Mouse (Mus musculus) telencephalon, adult 2 months (tissue): ENCODE data around the gene Hspb9.

Source experiments
- DNase-seq: peaks from one replicate; pipeline ENCODE4 v3.0.0-alpha.2; 2011; ENCODE audit warnings: low read depth, low spot score

Hspb9 gene

DNA sequence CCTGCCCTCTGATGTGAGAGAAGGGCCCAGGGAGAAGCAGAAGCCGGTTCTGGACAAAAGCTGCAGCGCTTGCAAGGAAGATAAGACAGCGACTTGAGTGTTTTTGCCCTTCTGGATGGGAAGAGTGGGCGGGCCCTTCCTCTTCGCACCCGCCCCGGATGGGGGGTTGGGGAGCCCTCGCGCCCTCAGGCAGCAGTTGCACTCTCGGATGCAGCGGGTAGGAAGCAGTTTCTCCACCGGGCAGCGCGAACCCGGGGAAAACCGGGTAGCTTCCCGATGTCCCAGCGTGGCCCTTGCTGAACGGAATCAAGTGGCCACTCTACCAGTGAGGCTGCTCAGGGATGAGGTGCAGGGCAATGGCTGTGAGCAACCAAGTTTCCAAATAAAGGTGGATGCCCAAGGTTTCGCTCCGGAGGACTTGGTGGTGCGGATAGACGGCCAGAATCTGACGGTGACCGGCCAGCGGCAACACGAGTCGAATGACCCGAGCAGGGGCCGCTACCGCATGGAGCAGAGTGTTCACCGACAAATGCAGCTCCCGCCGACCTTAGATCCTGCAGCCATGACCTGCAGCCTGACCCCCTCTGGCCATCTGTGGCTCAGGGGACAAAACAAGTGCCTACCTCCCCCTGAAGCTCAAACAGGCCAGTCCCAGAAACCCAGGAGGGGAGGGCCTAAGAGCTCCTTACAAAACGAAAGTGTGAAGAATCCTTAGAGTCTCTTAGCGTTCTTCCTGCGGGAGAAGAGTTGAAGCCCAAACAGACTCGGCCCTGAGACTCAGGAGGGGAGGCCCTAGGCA lies at the start of gene Hspb9:
Gene Hspb9, plus strand, starts transcription at position 116 of the 799 bp plus-strand sequence.
- no peak for DNase-seq

DNA sequence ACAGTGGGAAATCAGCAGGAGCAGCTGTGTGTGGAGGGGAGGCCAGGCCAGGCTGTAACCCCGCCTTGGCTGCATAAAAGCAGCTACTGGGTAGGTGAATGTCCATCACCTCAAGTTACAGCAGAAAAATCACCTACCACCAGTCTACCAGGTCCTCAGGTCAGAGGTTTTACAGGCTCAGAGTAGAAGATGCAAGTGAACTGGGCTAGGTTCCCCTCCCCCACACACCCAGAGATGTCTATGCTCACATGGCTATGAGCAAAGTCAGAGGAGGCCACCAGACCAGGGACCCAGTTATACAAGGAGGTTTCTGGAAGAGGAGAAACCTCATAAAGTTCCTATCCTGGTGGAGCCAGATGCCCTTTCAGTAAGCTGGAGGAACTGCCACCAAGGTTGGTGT lies 42.6 kb upstream of the Hspb9 start:
- DNase-seq = no peak

DNA sequence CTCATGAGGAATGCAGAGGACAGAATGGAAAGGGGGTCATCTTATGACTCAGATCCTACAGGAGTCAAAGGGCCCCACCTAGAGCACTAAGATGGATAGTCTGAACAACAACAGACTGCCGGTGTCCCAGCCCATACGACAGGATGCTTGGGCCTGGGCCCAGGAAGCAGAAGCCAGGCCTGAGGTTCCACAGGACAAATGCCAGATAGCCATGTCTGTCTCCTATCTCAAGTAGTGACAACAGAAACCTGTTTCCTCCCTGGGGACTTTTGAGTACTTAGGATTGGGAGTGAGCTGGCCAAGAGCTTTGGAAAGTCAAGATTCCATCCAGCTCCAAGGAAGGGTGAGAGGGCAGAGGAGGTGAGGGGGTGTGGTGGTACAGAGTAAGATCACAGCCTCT lies 41.7 kb upstream of the Hspb9 start:
- no peak for DNase-seq

DNA sequence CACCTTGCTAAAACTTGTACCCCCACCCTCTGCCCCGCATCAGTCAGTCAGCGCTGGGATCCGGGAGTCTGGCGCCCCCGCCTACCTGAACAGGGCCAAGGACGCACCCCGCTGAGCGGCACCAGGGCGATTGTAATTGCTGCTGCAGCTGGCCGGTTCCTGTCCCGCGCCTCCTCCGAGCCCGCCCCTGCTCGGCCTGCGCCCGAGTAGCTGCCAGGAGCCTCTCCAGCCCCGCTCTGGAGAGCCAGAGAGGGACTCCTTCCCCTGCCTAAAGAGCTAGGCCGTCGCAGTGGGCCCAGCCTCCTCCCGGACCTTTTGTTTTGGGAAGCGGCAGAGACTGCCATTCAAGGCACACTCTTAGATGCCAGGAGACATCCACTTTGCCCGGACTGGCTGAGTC lies 40.5 kb upstream of the Hspb9 start:
- DNase-seq = no peak

DNA sequence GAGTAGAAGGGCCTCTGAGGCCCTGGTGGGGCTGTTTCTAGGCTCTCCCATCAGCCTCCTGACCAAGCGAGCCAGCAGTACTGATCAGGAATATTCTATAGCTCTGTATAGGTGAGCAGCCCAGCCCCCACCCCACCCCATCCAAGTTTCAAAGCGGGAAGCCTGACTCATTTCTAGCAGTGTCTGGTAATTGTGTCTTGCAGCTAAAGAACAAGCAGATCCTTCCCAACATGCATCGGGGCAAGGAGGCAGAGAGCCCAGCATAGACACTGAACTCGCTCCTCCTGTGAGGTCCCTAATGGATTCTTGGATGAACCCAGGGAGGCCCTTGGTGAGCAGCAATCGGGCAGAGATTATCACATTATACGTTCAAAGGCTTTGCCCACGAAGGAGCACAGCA lies 35.8 kb upstream of the Hspb9 start:
- DNase-seq = no peak

DNA sequence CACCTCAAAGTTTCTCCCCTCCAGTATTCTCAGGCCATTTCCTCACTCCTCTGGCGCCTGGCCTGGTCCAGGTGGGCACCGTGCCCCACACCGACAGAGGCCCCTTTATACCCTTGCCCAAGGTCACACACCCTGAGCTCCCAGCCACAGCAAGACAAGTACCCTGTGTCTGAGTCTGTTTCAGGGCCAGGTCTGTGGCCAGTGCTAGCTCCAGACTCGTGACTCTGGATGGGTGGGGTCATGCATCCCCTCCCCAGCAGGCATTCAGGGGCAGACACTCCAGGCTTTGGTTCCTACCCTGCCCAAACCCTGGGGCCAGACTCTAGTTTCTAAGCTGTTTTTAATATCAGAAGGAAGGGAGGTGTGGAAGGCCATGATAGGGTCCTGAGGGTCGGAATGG lies 31.8 kb upstream of the Hspb9 start:
- DNase-seq = no peak

DNA sequence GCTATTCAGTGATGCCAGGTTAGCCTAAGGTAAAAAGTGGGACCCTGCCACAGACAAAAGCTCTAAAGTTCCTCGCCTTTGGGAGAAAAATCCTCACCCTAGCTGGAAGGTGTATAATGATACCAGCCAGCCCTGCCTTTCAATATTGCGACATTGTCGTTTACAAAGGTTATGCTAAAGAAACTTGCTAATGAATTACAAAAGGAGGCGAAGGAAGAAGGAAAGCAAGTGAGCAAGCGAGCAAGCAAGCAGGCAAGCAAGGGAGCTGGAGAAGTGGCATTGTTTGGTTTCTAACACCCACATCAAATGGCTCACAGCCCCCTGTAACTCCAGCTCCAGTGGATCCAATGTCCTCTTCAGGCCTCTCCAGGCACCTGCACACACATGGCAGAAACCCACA lies 31.1 kb upstream of the Hspb9 start:
- DNase-seq = no peak

DNA sequence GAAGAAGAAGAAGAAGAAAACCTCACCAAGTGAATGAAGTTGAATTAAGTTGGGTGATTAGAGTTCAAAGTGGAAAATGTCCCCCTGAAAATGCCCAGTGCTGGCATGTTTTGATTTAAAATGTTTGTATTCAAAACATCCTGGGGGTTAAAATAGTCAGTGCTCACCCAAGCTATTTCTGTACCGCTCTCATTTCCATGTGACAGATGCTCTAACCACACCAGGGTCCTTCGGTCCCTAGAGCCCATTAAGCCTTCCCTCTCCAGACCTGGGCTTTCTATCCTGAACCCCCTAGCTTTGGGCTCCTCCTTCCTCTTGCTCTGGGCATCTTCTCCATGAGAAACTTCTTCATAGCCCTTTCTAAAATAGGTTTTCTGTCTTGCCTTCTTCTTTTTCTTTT lies 29.6 kb upstream of the Hspb9 start:
- DNase-seq = no peak

DNA sequence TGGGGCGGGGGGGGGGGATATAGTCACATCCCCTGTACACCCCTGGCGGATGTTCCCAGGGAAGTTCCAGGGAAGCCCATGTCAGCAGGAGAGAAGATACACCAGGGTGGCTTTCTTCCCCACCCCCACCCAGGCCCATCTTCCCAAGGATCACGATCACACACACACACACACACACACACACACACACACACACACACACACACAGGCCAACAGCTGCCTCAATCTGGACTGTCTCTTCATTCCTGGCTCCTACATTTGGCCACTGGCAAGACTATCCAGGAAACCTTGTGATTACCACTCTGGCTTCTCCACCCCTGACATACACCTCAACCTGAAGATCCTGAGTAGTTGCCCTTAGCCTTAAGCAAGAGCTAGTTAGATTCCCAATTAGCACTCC lies 28.3 kb upstream of the Hspb9 start:
- DNase-seq = no peak

DNA sequence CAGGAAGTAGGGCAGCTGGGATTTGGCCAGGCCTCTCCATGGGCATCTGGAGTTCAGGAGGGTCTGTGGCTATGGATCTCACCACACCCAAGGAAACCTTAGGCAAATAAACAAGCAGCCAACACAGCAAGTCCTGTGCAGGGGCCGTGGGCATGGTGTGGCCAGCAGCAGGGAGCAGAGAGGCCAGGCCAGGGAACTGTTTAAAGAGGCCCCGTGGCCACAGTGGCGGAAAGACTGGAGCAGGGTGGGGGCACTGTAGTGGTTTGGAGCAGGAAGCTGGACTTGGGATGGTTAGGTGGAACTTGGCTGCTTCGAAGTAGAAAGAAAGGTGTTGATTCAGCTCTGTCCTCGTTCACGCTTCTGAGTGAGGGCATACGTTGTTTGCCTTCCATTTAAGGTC lies 26.4 kb upstream of the Hspb9 start:
- DNase-seq = no peak

DNA sequence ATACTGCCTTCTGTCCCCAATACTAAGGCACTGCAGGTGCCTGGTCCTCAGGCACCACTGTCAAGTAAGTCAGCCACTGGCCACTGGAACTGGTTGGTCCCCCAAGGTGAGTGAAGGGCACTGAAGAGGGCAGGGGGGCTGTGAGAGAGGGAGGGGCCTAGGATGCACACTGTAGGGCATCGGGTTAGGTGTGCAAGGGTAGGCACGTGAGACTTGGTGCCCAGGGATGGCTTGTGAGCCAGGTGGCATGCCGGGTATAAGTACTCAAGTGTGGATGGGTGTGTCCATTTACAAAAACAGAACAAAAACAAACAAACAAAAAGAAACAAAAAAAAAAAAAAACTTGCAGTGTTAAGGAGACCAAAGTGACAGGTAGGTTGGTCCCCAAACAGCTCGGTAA lies 25.2 kb upstream of the Hspb9 start:
- no peak for DNase-seq

DNA sequence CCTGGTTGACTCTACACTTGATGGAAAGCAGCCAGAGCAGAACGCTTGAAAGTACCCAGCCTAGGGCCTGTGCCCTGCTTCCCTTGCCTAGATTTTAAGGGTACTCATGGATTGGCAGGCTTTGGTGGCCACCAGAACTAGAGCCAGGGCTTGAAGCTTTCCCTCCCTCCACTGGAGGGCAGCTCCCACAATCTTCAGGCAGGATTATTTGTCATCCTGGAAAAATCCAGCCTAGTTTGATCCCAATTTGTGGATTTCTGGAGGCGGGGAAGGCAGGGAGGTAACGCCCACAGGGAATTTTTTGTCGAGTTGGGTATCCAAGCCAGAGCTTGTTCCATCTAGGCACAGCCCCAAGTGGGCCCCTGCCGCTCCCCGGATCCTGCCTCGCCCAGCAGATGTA lies 23.3 kb upstream of the Hspb9 start:
- no peak for DNase-seq

DNA sequence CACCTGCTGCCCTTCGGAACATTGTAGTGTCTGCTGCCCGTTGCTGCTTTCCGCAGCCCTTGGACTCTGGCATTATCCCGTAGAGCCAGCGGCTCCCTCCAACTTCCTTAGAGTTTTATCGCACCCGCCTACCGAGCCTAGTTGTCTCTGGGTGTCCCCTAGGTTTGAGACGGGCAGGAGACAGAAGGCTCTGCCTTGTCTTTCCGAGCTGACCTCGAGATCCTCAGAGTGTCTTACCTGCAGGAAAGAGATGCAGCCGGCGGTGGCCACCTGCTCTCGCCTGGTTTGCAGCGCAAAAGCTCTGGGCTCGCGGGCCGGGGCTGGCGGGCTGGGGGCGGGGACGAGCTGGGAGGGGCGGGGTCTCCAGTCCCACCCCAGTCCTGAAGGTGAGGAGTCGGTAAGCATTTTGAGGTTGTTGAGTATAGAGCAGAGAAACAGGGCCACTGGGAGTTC lies 21.5 kb upstream of the Hspb9 start, which contains the start of gene Zfp385c:
Gene Zfp385c, minus strand, starts transcription at position 292 of the 453 bp plus-strand sequence.
- no peak for DNase-seq

DNA sequence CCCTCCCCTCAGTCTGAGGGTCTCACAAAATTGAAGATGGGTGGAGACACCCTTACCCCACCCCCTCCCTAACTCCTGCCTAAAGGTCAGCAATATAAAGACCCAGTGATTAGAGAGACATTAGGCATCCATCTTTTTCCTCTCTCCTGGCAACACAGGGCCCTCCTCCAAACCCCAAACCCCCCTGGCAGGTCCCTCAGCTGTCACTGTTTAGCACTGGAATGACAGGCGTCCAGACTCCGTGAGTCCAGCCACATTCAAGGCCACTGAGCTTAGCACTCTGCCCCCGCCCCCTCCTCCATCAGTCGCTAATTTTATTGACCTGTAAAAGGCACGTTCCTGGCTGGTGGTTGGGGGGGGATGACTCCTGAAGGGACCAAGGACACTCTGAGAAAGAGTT lies 20.5 kb upstream of the Hspb9 start:
- DNase-seq = no peak

DNA sequence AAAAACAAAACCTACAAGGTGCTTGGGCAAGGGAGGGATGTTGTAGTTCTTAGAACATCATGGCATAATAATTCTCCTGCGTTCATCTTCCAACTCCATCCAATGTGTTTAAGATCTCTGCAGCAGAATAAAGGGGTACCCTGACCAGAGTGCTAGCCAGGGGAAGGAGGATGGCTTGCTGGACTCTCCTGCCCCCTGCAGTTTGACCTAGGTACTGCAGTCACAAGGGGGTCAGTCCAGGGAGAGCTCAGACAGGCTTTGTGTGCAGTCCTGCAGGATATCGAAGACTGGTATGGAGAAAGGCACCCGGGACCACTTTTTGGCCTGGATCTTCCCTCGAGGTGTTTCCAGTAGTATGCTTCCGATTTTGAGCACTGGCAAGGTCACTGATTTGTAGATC lies 18.7 kb upstream of the Hspb9 start:
- DNase-seq = no peak

DNA sequence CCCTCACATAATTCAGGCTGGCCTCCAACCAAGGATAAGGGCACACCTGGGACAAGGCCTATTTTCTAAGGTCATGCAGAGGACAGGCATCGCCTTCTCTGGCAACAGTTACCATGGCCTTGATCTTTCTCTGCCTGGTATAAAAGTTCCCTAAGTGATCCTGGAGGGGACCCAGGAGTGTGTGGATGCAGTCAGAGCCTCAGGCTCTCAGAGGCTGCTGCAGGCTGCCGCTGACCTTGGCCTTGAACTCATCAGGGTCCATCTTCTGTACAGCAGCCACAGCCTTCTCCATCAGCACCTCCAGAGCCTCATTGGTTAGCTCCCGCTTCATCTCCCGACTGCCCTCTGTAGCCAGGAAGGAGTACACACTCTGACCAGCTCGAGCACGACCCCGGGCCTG lies 15.7 kb upstream of the Hspb9 start:
- DNase-seq = no peak

DNA sequence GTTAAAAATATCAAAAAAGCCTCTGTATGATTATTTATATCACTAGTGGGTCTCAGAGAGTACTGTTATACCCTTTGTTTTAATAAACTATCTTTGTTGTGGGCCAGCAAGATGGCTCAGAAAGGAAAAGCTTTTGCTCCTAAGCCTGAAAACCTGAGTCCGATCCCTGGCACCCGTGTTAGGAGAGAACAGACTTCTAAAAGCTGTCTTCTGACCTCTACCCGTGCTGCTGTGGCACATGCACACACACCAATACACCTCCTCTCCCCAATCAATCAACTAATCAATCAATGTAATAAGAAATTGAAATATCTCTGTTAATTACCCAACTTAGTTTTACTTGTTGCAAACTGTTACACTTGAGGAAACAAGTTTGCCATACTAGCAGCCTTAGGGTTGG lies 12.9 kb upstream of the Hspb9 start:
- no peak for DNase-seq

DNA sequence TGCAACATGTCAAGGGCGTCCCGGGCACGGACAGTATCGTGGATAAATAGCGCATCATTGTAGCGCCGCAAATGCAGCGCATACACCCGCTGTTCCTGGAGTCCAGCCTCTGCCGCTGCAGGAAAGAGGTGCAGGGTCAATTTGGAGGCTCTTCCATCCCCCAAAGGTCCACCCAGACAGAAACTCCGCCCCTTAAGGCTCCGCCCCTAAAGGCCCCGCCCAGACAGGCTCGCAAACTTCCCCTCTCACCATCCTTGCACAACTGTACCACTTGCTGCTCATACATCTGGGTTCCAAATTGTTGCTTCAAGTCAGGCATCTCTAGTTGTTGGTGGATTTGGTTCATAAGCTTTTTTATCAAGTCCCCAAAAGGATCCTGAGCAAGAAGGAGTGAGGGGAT lies 12.3 kb upstream of the Hspb9 start:
- DNase-seq = no peak

DNA sequence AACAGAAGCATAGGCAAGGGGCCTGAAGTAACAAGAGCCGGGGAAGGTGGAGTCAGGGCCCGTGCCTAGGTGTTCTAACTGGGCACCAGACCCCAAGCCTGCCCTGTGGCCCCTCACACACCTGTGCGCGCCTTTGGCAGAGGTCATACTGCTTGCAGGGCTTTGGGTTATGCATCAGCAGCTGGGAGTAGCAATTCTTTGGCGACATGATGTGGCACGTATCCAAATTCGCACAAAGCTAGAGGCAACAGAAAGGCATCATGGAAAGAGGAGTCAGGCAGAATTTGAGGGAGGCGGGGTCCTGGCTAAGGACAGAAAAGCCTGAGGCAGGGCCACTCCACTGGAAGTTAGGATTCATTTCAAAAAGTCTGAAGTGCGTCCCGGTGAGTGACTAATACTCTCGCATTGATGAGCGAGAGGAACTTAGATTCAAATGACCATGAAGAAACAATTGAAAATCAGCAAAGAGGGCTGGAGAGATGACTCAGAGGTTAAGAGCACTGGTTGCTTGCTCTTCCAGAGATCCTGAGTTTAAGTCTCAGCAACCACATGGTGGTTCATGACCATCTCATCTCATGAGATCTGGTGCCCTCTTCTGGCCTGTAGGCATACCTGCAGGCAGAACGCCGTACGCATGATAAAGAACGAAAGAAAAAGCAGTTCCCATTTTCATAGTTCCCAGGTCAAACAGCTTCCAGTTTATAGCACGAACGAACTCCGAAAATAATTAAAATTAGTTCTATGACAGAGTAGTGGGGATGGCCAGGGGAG lies 11.4 kb upstream of the Hspb9 start:
- DNase-seq = no peak

DNA sequence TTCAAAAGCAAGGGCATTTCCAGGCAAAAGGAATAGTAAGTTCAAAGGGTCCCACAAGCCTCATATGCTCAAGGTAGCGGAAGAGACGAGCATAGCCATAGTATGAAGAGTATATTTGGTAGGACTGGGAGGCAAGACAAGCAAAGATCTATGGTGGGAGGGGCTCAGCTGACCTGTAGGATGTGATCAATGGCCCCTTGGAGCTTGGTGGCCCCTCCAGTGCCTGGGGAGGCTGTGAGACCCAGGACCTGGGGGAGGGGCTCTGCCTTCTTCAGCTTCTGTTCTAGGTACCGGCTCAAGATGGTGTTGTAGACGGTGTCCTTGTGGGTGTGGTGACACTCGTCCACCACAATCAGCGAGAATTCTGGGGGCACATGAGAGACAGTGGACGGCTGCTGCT lies 10.7 kb upstream of the Hspb9 start:
- no peak for DNase-seq

DNA sequence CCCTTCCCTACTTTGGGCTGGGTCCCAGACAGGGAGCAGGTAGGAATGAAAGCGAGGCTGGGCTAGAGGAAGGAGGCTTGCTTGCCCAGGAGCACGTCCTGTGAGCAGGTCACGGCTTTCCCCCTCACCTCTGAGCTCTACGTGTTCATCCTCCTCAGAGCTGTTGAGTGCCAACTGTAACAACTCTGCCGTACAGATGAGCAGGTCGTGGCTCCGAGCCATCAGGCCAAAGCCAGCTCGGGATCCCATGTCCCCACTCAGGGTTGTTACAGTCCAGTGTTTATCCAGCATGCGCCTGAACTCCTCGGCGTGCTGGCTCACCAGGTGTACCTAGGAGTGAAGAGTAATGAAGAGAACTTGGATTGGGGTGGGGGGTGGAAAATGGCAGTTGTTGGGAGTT lies 10.3 kb upstream of the Hspb9 start:
- DNase-seq = no peak

DNA sequence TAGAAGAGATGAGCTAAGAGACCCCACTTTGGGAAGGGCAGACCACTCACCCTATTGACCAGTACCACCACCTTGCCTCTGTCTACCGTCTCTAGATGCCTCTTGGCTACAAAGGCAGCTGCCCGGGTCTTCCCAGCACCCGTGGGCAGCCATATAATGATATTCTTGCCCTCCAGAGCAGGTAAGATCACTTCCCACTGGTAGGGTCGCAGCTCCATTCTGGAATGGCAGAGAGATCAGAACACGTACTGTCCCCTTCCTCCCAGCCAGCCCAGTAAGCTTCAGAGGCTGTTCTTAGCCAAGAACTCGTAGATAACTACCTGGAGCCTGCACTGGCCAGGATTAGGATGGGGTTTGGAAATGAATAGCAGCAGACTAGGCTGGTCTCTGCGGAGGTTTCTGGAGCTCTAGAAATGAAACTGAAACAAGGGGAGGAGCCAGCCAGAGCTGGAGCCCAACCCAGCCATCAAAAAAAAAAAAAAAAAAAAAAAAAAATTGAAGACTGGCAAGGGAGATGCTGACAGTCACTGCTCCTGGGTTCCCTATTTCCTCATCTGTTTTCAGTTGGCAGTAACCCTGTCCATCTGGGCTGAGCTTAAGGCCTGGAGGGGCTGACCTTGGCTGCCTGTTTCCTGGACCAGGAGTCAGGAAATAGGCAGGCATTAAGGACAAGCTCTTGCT lies 9.7 kb upstream of the Hspb9 start, which contains the start of gene Dhx58:
Gene Dhx58, minus strand, starts transcription at position 421 of the 681 bp plus-strand sequence.
- DNase-seq = no peak
